Mouse (Mus musculus) midbrain, embryonic 11.5 days (tissue): ENCODE measurements at regions not wholly inside any gene's neighbourhood (a gene's known extent, or its start where the extent isn't known, plus 50 kb on each side); places are given as distances from the start of the nearest gene placed in this dataset.

Source experiments
- ATAC-seq: fragments of 200-750 bp; cut with Nextera tagmentation; 2 replicates; pipeline ENCODE4 v1.8.0; 2017; ENCODE audit warnings: moderate TSS enrichment, moderate library complexity; ENCODE audit not compliant: low FRiP score
- DNase-seq: peaks from one replicate; pipeline ENCODE4 v3.0.0; 2015; ENCODE audit warnings: low spot score; ENCODE audit errors: missing footprints
- H3K27ac ChIP-seq: fragments of 300-500 bp; sonication (generic); 2 replicates; pipeline ENCODE4 v1.5.1; 2014; ENCODE audit warnings: low read depth, low read length
- H3K27me3 ChIP-seq: fragments of 300-500 bp; sonication (generic); 2 replicates; pipeline ENCODE4 v1.6.1; 2014; ENCODE audit warnings: mild to moderate bottlenecking, low read length, moderate library complexity, mixed read lengths; ENCODE audit not compliant: control insufficient read depth, insufficient read depth
- H3K36me3 ChIP-seq: fragments of 300-500 bp; sonication (generic); 2 replicates; pipeline ENCODE4 v1.6.1; 2014; ENCODE audit warnings: mild to moderate bottlenecking, low read length, moderate library complexity, mixed read lengths; ENCODE audit not compliant: control insufficient read depth, insufficient read depth
- H3K4me1 ChIP-seq: fragments of 300-500 bp; sonication (generic); 2 replicates; pipeline ENCODE4 v1.6.1; 2014; ENCODE audit warnings: low read length; ENCODE audit not compliant: control insufficient read depth, insufficient read depth
- H3K4me2 ChIP-seq: fragments of 300-500 bp; sonication (generic); 2 replicates; pipeline ENCODE4 v1.6.1; 2014; ENCODE audit warnings: mild to moderate bottlenecking, moderate library complexity
- H3K4me3 ChIP-seq: fragments of 300-500 bp; sonication (generic); 2 replicates; pipeline ENCODE4 v1.5.1; 2014; ENCODE audit warnings: low read depth, low read length
- H3K9ac ChIP-seq: fragments of 300-500 bp; sonication (generic); 2 replicates; pipeline ENCODE4 v1.6.1; 2014; ENCODE audit warnings: low read length
- H3K9me3 ChIP-seq: fragments of 300-500 bp; sonication (generic); 2 replicates; pipeline ENCODE4 v1.6.1; 2016; ENCODE audit warnings: low read length; ENCODE audit not compliant: control insufficient read depth
- WGBS: fragments of 180-500 bp; shearing (Covaris S2); extraction: QIAGEN DNeasy Blood & Tissue Kit; methylation state at CpG from one replicate; pipeline ENCODE4 v1.1.7; 2014; 5-methylcytosine and 5-hydroxymethylcytosine counted together

GRCm38 (mm10) chr11:65363846-65364245 is 94.1 kb upstream of the Myocd start:
- Histone ChIP-seq H3K9me3 (no peaks in the 10 kb centered on the region), H3K36me3 (no peaks in the 10 kb centered on the region), H3K27ac (no peak overlapping the region), H3K4me1 (no peaks in the 10 kb centered on the region; the same call in 1 of the 2 replicates), H3K9ac (no peak overlapping the region), H3K4me3 (no peak overlapping the region), H3K4me2 (no peak overlapping the region), H3K27me3 (no peaks in the 10 kb centered on the region)
- DNase-seq (no peak), ATAC-seq (no peak)
- 87% methylated on average over 3 of the region's 3 CpGs for WGBS

GRCm38 (mm10) chr11:65360729-65361128 is 90.9 kb upstream of the Myocd start:
- Histone ChIP-seq H3K27ac (no peak overlapping the region), H3K27me3 (no peaks in the 10 kb centered on the region), H3K4me1 (no peaks in the 10 kb centered on the region), H3K4me2 (no peak overlapping the region), H3K36me3 (no peaks in the 10 kb centered on the region), H3K9ac (no peak overlapping the region), H3K9me3 (no peaks in the 10 kb centered on the region), H3K4me3 (no peak overlapping the region)
- 91% methylated on average over 5 of the region's 5 CpGs for WGBS
- ATAC-seq = no peak
- no peak for DNase-seq

GRCm38 (mm10) chr11:65358908-65359307 is 89.1 kb upstream of the Myocd start:
- H3K4me3 ChIP-seq = no peak overlapping the region
- no peaks in the 10 kb centered on the region for H3K4me1 ChIP-seq
- no peaks in the 10 kb centered on the region for H3K36me3 ChIP-seq
- no peak overlapping the region for H3K4me2 ChIP-seq
- H3K9me3 ChIP-seq = no peaks in the 10 kb centered on the region
- WGBS = 80% methylated on average over 8 of the region's 8 CpGs
- DNase-seq = no peak
- H3K27me3 ChIP-seq = no peaks in the 10 kb centered on the region
- H3K9ac ChIP-seq = no peak overlapping the region
- no peak overlapping the region for H3K27ac ChIP-seq
- no peak for ATAC-seq

DNA sequence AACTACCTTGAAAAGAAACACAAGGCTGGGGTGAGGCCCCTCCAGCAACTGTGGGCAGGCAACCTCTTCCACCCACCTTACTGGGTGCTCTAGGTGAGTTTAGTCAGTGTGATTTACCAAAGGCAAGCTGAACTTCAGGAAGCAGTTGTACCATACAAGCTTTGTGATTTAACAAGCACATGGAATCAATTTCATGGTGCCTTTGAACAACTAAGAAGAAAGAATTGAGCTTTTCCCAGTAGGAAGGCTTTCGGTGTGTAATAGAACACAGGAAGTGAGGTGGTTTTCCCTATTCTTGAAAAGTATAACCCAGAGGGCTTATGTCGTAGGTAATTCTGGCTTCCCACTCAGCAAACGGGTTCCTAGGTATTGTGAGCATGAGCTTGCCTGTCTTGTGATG is 82.7 kb upstream of the Myocd start:
- H3K4me3 ChIP-seq = no peak overlapping the region

GRCm38 (mm10) chr11:65349013-65349412 is 79.2 kb upstream of the Myocd start:
- Histone ChIP-seq H3K4me1 (no peaks in the 10 kb centered on the region), H3K9ac (no peak overlapping the region), H3K9me3 (no peaks in the 10 kb centered on the region), H3K27me3 (no peaks in the 10 kb centered on the region), H3K36me3 (no peaks in the 10 kb centered on the region), H3K4me2 (no peak overlapping the region), H3K4me3 (no peak overlapping the region), H3K27ac (no peak overlapping the region)
- no peak for DNase-seq
- ATAC-seq = no peak
- WGBS = 66% methylated on average over 5 of the region's 5 CpGs

More for the DNA sequence above, 82.7 kb upstream of the Myocd start:
- H3K9me3 ChIP-seq = no peaks in the 10 kb centered on the region
- no peaks in the 10 kb centered on the region for H3K36me3 ChIP-seq
- H3K27ac ChIP-seq = no peak overlapping the region
- H3K4me2 ChIP-seq = no peak overlapping the region
- no peaks in the 10 kb centered on the region for H3K4me1 ChIP-seq
- DNase-seq (peak; percentile 10), ATAC-seq (no peak)
- 49% methylated on average over 3 of the region's 3 CpGs for WGBS
- H3K27me3 ChIP-seq = no peaks in the 10 kb centered on the region
- no peak overlapping the region for H3K9ac ChIP-seq

DNA sequence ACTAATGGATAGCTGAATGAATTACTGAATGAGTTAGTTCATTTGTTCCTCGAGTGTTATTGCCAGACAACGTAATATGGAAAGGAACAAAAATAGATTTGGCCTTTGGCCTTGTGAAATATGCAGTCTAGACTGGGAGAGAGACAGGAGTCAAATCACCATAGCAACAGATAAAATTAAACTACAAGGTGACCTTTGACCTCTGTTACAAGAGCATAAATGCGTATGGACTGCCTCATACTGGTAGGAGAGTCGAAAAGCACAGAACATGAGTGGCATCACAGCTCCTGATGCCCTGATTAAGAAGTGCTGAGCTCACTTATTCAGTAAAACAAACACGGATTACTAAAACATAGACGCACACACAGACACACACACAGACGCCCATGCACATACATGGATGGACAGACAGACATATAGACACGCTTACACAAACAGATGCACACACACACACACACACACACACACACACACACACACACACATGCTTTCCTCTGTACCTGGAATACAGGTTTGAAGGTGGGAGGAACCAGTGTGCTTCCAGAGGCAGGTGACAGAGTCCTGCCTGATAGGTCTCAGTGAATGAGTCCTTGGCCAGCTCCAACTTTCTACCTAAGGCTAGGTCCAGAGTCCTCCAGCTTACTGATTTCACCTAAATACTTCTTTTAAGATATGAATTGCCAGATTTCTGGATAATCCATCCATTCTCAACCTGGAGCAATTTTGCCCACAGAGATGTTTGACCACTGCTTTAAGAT is 72.1 kb upstream of the Myocd start:
- Histone ChIP-seq H3K4me3 (no peak overlapping the region), H3K36me3 (no peaks in the 10 kb centered on the region), H3K27ac (no peak overlapping the region), H3K27me3 (no peaks in the 10 kb centered on the region), H3K4me2 (no peak overlapping the region), H3K4me1 (no peaks in the 10 kb centered on the region), H3K9ac (no peak overlapping the region), H3K9me3 (no peaks in the 10 kb centered on the region)
- DNase-seq (no peak), ATAC-seq (no peak)
- WGBS = 83% methylated on average over 8 of the region's 8 CpGs

DNA sequence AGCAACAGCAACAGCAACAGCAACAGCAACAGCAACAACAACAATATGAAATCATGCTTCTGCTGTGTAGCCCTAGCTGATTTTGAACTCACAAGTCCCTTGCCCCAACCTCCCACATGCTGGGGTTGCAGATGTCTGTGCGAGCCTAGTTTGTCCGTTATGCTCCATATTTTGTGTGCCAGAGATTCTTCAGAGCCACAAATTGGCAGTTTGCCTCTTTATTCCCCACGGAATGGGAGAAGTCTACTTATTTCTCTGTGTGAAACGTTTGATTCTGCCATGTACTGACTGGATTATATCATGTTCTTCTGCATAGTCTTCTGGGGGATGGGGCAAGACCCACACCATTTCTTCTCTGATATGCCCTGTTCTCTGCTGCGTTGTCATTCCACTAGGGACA is 64.5 kb upstream of the Myocd start:
- Histone ChIP-seq H3K4me3 (no peak overlapping the region), H3K9me3 (no peaks in the 10 kb centered on the region), H3K27ac (no peak overlapping the region), H3K36me3 (no peaks in the 10 kb centered on the region), H3K4me1 (no peaks in the 10 kb centered on the region), H3K9ac (no peak overlapping the region), H3K27me3 (no peaks in the 10 kb centered on the region), H3K4me2 (no peak overlapping the region)
- no peak for ATAC-seq
- 82% methylated on average over 5 of the region's 5 CpGs for WGBS
- no peak for DNase-seq

DNA sequence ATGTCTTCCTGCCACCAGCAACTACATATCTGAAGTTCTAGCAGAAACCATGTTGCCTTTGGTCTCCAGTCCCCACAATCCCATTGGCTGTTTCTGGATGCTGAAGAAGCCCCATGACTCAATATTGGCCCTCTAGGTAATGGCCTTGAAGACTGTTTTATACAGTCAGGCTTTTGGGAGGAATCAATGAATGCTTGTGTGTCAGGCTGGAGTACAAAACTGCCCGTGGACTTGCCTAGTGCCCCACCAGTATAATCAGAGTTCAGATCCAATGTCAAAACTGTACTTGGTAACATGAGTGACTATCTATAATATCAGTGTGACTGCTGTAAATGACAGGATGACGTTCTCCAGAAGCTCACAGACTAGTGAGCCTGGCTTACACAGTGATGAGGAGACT is 63.3 kb upstream of the Myocd start:
- H3K4me3 ChIP-seq = no peak overlapping the region
- H3K4me2 ChIP-seq = no peak overlapping the region
- no peaks in the 10 kb centered on the region for H3K27me3 ChIP-seq
- no peaks in the 10 kb centered on the region for H3K4me1 ChIP-seq
- H3K9me3 ChIP-seq = no peaks in the 10 kb centered on the region
- ATAC-seq (no peak), DNase-seq (no peak)
- no peak overlapping the region for H3K27ac ChIP-seq
- WGBS = 90% methylated on average over 2 of the region's 2 CpGs
- no peak overlapping the region for H3K9ac ChIP-seq
- no peaks in the 10 kb centered on the region for H3K36me3 ChIP-seq

- DNase-seq (no peak), ATAC-seq (no peak)
- H3K4me2 ChIP-seq = no peak overlapping the region
- H3K9ac ChIP-seq = no peak overlapping the region
- WGBS = 69% methylated on average over 4 of the region's 4 CpGs
- H3K36me3 ChIP-seq = no peaks in the 10 kb centered on the region
- H3K9me3 ChIP-seq = no peaks in the 10 kb centered on the region
- H3K4me1 ChIP-seq = no peaks in the 10 kb centered on the region
- no peak overlapping the region for H3K27ac ChIP-seq
- H3K27me3 ChIP-seq = no peaks in the 10 kb centered on the region
- no peak overlapping the region for H3K4me3 ChIP-seq
These were observed 53.2 kb upstream of the Myocd start for GRCm38 (mm10) chr11:65322877-65323440.
